Mouse (Mus musculus): ENCODE results near the gene Mrps23. TPM values are rescaled to one million over a fixed set of nuclear protein-coding genes. Genes with fewer than 3 reads are reported as not detected.
A peak's percentile ranks its signal among the peaks of the same experiment; 100 is the strongest.

The Mrps23 gene
- total RNA-seq, 4 experiments from 2014 or later, result 58.9 to 74.7 (median 64.6) TPM

DNA sequence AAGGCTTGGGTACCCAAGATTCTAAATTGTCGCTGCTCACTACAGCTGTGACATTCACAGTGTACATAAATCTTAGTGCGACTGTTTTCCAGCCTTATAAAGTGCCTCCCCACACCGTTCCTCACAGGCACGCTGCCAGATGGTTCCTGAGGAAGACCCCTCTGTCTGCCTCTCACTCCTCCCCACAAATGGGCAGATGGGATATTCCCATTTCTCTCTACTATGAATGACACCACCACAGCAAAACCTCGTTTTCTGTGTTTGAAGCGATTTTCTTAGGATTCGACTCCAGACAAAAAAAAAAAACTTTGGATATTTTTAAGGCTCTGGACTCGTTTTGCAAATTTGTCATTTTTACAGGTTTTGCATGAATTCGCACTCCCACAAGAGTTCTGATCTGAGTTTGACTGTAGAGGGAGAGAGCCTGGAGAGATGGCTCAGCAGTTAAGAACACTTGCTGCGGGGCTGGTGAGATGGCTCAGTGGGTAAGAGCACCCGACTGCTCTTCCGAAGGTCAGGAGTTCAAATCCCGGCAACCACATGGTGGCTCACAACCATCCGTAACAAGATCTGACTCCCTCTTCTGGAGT lies 41.5 kb downstream of the Mrps23 start:
- DNase-seq (ENCODE audit: low spot score in 2 of 2), result peak in 1 of 2 experiments; percentile 35

DNA sequence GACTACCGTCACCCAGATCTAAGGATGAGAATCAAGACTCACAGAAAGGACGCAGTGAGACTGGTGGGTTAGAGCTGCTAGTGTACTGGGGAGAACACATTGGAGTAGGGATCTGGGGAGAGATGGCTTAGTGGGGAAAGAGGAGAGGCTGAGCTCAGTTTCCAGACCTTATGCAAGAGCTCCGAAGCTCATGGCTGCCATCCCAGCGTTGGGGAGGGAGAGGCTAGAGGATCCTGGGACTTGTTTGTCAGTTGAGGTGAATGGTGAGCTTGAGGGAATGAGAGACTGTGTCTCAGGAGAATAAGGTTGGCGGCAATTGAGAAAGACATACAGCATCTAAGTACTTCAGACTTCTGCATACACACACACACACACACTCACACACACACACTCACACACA lies 44.4 kb downstream of the Mrps23 start:
- no peak for DNase-seq (ENCODE audit: low spot score in 2 of 2)

DNA sequence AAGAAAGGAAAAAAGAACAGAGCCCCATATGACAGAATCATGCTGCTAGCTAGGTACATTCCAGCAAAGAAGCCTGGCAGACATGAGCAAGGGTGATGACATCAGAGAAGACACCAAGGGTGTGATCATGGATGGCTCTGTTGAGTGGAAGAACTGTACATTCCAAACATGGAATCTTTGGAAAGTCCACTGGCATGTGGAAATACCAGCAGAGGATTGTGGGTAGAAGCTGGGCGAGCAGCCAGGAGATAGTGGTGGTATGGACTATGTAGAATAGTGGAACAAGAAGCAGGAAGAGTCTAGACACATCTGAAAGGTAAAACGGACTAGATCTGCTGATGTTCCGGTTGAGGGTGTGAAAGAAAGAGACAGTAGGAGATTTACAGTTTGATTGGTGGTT lies 46.4 kb downstream of the Mrps23 start:
- no peak for DNase-seq (ENCODE audit: low spot score in 2 of 2)

DNA sequence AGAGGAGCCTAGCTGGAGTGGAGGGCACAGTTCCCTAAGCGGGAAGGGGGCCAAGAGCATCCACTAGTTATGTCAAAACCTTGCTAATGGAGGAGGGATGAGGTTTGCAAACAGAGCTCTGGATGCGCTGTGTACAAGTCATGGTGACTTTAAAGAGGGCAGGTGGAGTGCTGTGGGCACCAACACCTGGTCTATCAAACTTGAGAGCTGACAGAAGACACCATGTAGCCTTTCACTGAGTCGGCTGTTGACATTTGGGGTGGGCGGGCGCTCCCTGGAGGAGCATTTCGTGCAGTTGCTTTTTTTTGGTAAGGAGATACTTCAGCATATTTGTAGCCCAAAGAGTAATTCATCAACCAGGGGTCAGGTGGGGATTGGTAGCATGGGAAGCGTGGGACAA lies 47.1 kb downstream of the Mrps23 start:
- no peak for DNase-seq (ENCODE audit: low spot score in 2 of 2)

DNA sequence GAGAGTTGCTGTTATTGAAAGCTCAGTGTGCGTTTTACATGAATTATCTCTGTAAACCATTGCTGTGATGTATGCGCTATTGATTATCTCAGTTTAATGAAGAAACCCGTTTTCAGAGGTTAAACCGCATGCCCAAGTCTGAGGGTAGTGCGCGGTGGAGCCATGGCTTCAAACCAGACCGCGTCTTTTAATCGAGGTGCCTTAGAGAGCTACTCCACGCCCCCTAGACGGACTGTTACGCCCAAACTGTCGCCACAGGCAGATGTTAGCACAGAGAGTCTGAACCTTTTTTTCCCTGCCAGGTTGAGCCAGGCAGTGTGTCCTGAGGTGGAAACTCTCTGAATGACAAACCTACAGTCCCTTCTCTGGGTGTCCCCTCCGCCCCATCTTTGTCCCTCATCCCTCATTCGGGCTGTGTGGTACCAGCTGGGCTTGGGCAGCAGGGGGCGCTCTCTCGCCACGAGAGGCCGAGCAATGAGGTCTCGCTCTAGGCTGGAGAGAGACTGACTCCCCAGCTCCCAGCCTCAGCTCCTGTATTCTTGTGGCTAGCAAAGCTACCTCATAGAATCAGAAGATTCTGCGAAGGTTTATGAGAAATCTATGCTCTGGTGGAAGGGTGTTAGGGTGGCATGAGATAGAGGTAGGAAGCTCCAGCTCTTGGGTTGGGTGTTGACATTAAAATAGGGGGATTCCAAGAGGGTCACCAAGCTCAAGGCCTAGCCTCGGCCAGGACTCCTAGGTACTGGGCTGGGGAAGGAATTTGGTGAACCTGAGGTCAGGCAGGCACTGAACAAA lies 48.0 kb downstream of the Mrps23 start:
- DNase-seq (ENCODE audit: low spot score in 2 of 2), result peak; percentile 20 to 75

DNA sequence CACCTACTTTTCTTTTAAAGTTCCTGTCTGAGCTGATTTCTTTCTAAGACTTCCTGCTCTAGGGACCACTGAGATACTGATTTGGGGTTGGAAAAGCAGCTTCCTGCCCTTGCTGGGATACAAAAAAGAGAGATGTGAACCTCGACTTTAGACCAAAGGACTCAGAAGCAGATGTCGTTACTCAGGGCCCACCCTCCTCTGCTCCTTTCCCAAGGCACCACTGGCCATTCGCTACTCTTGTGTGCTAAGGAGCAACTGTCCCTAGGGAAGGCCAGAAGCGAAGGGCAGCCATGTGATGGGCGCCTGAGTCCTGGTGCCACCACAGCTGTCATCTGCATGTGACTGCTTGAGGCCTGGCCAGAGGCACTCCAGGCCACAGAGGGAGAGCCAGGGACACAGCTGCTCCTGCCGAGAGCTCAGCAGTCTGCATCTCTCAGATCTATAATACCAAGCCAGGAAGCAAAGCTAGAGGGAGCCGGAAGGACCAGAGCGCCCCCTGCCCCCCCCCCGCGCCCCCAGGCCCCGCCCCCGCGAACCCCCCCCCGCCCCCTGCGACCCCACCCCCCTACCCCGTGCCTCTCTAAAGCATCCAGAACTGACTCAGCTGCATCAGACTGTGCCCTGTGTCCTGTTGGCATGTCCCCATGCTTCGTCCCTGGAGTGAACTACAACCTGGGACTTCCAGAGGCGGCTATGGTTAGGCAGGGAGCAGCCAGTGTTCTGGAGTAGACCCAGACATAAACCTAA lies 48.8 kb downstream of the Mrps23 start:
- DNase-seq (ENCODE audit: low spot score in 2 of 2), result peak in 1 of 2 experiments; percentile 27

DNA sequence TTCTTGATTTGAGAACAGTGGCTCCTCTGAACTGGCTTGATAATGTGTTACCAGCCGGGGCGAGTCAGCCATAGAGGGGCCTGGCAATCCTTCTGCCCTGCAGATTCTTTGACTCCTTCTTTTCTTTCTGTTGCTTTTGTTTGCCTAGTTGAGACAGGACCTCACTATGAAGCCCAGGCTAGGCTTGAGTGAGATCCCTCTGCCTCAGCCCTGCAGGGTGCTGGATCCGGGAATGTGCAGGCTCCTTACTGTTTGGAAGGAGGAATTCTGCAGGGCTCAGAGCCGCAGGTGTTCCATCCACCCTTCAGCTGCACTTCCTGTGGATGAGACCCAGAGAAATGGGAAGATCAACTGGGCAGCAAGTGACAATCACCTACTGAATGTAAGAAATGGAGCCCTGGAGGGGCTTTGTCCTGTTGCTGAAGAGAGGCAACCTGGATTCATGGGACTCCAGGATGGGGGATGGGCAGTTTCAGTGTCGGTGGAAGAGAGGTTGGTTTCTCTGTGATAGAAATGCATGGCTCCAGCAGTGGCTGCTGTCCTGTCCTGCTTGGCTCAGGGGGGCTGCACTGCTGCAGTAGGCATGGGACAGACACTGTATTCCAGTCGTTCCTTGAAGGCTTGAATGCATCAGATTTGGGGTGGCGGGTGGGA lies 49.5 kb downstream of the Mrps23 start:
- DNase-seq (ENCODE audit: low spot score in 2 of 2), result no peak

DNA sequence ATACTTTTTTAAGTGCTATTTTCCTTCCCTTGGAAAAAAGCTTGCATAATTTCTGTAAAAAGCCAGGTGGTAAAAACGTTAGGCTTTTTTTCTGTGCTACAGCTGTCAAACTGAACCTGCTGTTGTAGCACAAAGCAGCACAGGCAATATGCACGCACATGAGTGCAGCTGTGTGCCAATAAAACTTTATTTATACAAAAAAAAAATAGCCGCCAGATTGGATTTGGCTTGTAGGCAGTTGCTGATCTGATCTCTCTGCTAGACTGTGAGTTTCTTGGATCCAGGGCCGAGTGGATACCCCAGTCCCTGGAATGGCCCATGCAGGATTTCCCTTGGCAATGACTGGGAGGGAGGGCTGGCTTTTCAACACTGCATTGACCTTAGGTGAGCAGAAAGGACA lies 53.5 kb downstream of the Mrps23 start:
- DNase-seq (ENCODE audit: low spot score in 2 of 2), result no peak

DNA sequence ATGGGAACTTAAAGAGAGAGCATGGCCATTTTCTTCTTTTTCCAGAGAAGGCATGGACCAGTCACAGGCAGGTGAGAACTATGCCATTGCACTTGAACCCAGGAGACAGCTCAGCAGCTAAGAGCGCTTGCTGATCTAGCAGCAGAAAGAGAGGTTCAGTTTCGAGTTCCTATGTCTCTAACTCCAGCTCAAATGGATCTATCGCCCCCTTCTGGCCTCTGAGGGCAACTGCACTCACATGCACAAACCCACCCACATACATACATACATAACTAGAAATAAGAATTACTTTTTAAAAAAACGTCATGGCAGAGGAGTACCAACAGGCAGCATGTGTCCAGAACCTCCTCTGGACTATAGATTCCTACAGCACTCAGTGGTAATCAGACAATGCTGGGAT lies 54.0 kb downstream of the Mrps23 start:
- DNase-seq (ENCODE audit: low spot score in 2 of 2), result no peak

DNA sequence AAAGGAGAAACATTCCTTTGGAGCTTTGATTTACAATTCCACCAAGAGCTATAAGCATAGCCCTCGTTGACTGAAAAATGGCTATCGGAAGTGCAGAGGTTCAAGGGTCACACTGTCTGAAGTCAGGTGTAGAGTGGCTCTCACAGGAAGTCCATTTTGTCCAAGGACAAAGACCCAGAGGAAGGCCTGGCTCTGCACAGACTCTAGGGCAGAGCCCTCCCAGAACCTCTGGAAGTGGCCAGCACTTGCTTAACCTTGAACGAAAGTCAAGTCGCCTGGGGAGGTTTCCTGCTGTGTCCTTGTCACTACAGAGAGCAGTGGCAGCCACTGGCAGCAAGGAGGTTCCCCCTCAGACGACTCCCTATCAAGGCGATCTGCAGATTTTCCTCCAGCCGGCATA lies 56.3 kb downstream of the Mrps23 start:
- no peak for DNase-seq (ENCODE audit: low spot score in 2 of 2)

Other genes starting within 250 kb of the Mrps23 start
- 100 to 1,000 TPM; 623 to 646 (median 629) TPM for gene Dynll2, start 216.9 kb upstream of the Mrps23 start, total RNA-seq (2022)
- 100 to 1,000 TPM; 189 to 208 (median 191) TPM for gene Srsf1, start 157.0 kb upstream of the Mrps23 start, total RNA-seq (2022)
- 10 to 100 TPM; 27.9 to 30.8 (median 29.3) TPM for gene Vezf1, start 136.1 kb upstream of the Mrps23 start, total RNA-seq (2022)
- gene Cuedc1, start 106.3 kb upstream of the Mrps23 start, total RNA-seq (2022), result 10 to 100 TPM; 28.0 to 31.8 (median 30.9) TPM
- gene Ccdc182, start 89.7 kb downstream of the Mrps23 start, total RNA-seq (2022), result not detected